Mouse (Mus musculus): ENCODE measurements around the gene Lars2.

The Lars2 gene

DNA sequence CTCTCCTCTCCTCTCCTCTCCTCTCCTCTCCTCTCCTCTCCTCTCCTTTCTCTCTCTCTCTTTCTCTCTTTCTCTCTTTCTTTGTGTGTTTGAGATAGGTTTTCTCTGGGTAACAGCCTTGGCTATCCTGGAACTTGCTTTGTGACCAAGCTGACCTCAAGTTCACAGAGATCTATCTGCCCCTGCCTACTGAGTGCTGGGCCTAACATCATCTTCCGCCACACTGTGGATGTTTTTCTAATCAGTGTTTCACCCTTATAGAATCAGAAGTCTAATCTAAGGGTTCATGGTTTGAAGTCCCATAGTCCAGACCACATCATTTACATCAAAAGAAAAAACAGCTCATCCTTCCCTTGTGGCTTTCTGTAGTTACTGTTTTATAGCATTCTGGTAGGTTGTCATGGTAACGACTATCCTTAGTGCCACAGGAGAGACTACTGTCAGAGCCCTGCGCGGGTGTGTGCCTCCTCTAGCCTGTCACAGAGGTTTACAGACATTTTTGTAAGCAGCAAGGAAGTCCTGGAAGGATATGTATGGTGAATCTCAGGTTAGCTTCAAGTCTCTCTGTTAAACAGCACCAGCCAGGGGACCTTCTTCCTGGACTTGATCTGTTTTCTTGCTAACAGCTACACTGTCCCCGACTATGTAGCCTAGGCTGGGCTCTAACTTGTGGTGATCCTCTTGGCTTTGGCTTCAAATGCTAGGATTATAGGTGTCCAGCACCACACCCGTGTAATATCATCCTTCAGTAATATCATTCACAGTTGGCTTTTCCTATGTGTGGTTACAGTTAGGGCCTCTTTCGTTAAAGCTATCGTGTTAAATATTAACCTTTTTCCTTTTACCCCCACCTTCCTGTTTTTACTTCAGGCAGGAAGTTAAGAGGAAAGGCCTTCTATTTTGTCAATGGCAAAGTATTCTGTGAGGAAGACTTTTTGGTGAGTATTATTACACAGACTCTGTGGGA is 143.2 kb downstream of the Lars2 start:
- DNase-seq = peak; percentile 80

DNA sequence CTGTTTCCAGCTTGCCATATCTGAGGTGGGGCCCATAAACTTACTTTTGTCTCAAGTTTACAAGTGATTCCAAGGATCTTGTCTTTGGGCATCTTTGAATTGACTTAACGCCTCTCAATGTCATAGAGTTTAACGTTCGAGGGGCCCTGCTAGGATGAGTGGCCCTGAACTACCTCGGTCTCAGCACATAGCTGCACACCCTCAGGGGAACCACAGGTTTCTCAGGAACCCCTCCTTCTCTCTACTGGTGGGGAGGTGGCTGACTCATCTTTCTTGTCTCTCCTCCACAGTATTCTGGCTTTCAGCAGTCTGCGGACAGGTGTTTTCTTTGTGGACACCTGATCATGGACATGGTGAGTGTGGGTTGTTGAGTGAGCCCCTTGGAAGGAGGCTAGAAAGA is 144.2 kb downstream of the Lars2 start:
- peak; percentile 83 for DNase-seq
